Mouse (Mus musculus) B cell, adult 2 months (primary cell): ENCODE measurements around the gene Pxt1.

ENCODE experiments used
- DNase-seq, 2 experiments: peaks; one replicate each; pipeline ENCODE4 v3.0.0; 2022

Gene Pxt1

GRCm38 (mm10) chr17:28910139-28910538 is 33.5 kb downstream of the Pxt1 start:
- DNase-seq = no peak

DNA sequence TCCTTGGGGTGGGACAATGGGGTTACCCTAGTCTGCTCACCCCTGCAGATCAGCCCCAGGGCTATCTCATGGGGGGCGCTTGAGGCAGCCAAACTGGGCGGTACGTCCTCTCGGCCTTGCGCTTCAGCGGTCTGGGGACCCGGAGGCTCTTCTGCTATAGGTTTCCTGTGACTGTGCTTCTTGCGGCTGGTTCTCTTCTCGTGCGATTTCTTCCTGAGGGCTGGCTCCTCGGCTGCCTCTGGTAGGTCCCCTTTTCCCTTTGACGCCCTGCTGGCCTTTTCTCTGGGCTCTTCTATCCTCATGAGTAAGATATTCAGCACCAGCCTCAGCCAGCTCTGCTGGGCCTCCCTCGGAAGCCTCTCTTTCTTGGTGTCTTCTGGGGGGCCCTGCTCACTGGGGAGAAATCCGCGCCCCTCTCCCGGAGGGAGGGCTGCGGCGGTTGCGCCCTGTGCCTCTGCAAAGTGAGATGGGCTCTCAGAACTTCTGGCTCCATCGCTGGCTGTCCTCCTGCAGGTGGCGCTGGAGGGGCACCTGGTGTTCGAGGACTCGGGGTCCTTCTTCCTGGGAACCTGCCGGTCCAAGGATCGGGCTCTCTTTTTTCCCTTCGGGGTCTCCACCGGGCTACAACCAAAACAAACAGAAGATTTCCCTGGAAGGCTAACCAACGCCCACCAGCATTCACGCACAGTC is 34.2 kb downstream of the Pxt1 start:
- peak; percentile 61 to 62 for DNase-seq

DNA sequence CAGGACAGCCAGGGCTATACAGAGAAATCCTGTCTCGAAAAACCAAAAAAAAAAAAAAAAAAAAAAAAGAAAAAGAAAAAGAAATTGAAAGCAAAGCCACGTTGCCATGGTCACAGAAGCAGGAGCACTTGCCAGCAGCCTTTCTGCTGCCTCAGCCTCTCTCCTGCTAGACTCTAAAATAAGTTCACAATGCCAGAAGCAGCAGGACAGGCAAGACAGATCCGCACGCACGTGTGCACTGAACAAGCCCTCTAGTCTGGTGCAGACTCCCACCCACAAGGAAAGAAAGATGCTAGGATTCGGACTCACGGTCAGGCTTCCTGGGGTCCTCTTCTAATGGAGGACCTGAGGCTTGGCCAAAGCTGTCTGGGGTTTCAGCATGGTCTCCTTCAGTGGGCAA is 35.7 kb downstream of the Pxt1 start:
- DNase-seq = no peak

DNA sequence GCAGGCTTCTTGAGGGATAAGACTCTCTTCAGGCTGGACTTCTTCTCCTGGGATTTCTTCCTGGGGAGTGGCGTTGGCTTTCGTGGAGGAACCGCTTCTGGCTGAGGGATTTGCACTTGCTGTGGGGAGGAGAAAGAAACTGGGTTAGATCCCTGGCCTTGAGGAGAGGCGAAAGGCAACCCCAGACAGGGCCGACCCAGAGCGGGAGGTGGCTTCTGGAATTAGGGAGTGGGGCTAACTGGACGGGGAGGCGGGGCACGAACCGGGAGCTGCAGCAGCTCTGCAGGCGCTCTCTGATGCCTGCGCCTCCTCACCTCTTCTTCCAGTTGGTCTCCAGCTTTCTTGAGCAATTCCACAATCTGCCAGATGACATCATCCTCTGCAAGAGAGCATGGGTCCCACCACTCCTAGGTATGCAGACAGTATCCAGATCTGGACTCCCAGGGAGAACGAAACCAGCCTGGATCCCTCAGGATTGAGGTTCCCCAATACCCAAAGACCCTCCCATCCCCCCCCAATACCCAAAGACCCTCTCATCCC is 38.2 kb downstream of the Pxt1 start:
- no peak for DNase-seq

DNA sequence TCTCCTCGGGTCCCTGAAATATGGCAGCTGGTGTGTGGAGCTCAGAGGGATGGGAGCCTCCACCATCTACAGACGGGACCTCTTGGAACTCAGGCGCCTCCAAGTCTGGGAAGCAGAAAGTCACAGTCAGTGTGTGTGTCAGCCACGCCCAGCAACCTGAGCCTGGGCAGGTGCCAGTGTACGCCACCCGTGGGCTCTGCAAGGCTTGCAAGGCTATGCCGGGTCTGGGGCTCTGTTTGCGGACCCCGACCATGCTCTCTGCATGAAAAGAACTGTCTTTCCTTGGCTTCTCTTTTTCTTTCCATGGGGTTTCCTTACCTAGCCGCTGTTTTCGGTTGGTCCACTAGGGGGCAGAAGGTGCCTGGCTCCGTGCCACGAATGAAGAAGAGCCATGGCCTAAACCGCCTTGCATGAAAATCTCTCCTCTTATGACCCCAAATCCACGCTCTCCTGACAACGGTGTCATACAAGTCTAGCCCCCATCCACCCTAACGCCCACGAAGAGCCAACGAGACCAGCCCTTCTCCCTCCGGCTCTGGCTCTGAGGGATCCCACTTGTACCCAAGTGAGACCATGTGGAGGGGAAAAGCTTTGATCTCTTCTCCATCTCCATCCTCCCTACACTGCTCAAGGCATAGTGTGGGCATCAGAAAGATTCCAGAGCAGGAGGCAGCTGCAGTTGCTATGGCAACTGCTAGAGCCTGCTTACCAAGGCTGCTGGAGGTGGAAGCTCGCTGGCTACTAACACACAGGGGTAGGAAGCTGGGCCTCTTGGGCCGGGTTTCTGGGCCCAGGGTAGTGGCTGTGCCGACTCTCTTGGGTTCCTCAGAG is 38.9 kb downstream of the Pxt1 start:
- DNase-seq = peak; percentile 82 to 83

DNA sequence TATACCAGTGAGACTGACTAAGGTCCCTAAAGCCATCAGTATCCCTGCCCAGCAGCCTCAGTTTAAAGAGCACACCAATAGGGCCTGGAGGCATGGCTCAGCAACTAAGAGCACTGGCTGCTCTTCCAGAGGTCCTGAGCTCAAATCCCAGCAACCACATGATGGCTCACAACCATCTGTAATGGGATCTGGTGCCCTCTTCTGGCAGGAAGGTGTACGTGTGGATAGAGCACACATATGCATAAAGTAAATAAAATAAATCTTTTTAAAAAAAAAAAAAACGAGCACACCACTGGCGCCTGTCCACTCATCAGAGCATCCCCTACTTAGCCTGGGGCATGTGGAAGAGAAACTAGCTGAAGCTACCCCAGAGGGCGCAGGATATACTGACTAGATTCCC is 42.1 kb downstream of the Pxt1 start:
- DNase-seq = no peak

- DNase-seq = no peak
Measured at GRCm38 (mm10) chr17:28899427-28899826, 44.2 kb downstream of the Pxt1 start.

DNA sequence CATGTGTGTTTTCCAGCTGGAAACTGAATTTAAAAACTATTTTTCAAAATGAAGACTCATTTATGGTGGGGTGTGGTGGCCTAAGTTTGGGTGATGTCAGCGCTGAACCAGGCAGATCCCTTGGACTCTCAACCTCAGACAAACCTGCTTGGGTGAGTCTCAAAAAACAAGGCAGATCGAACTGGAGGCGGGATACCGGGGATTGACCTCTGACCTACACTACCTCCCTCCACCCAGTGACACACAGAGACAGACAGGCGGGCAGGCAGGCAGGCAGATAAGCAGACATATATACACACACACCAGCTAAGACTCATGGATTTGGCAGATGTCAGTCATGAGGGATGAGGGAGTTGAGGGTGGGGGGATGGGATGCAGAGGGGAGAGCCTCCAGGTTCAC is 45.4 kb downstream of the Pxt1 start:
- no peak for DNase-seq

GRCm38 (mm10) chr17:28897817-28898216 is 45.8 kb downstream of the Pxt1 start:
- no peak for DNase-seq

GRCm38 (mm10) chr17:28896095-28896780 is 47.4 kb downstream of the Pxt1 start:
- DNase-seq = no peak

DNA sequence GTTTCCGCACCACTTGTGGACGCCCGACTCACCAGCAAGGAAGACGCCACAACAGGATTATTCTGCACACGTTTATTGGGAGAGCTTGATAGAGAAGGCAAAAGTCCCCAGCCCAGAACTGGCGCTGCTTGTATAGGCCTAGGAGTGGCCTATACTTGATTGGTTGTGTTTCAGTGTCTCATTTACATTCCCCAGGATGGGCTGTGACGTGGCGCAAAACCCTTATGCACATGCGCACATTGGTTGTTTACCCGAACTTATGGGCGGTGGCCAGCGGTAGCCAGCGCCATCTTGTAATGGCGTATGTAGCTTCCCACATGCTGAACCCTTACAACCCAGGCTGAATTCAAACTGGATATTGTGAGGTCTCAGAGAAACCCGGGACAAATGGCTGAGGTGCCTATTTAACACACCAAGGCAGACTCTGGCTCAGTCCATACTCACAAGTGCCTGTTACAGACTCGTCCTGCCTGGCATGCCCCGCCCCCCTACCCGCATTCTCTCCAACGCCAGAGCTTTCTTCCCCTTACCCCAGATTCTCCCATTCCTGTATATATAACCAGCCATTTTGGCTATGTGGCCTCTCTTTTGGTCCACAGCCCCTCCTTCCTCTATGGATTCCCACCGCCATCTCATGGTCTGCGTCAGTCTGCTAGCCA is 48.3 kb downstream of the Pxt1 start:
- no peak for DNase-seq

DNA sequence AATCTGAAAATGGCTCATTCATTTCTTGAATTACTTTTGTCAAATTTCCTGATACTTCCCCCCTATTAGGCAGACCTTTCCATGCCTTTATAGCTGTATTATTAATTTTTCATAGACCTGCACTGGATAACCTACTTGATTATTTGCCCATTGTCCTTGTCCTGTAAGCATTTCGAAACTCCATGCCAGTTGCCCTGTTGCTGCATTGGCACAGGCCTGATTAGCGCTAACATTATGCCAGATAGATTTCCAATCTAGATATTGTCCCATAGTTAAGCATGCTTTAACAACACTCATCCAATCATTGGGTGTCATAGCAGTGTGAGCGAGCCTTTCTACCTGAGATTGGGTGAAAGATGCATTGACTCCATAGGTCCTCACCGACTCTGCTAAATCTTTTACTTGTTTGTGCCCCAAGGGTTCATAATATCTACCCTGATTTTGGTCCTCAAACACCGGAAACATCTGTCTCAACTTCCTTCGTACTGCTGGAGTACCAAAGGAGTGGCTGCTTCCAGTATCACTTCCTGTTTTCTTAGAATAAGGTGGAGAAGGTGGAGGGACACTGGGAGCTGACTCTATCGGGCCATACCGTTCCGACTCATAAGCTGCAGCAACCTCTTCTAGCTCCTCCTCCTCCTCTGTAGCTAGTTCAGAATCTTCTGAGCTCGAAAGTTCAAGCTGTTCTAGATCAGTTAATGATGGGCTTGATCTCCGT is 49.4 kb downstream of the Pxt1 start:
- DNase-seq = peak in 1 of 2 experiments; percentile 38

- DNase-seq = no peak
Measured at GRCm38 (mm10) chr17:28886266-28886665, 57.4 kb downstream of the Pxt1 start.

- no peak for DNase-seq
Measured at GRCm38 (mm10) chr17:28885231-28885630, 58.4 kb downstream of the Pxt1 start.
